Mouse (Mus musculus): ENCODE results near the gene Fam83c. TPM values are rescaled to one million over a fixed set of nuclear protein-coding genes. Genes with fewer than 3 reads are reported as not detected.

Gene Fam83c
- polyA plus RNA-seq (2015; fragmentation: Nextera tagmentation; extraction: Ambion mirVana): 0.05 and 0.07 TPM in 2 replicates

GRCm38 (mm10) chr2:155834732-155835131 lies at the start of gene Fam83c:
Gene Fam83c (minus strand): TSS chr2:155834854.
- H3K27me3 ChIP-seq (ENCODE audit: control insufficient read depth, insufficient read depth, low read length): no peaks in the 10 kb centered on the region; the same call in 1 of the 2 replicates
- no peaks in the 10 kb centered on the region for H3K9me3 ChIP-seq (replicated peaks; ENCODE audit: control insufficient read depth, low read length)
- no peaks in the 10 kb centered on the region for H3K4me1 ChIP-seq (ENCODE audit: control insufficient read depth, insufficient read depth, low read length)
- H3K4me2 ChIP-seq (ENCODE audit: low read depth, low read length): no peak within 1 kb of the TSS
- H3K36me3 ChIP-seq (ENCODE audit: control insufficient read depth, insufficient read depth): no peaks in the 10 kb centered on the region
- no peak for ATAC-seq (replicated peaks; ENCODE audit: extremely low read depth, insufficient read depth, low FRiP score)
- no peak within 1 kb of the TSS for H3K27ac ChIP-seq (ENCODE audit: low read length)
- 54% methylated on average over 9 of the region's 9 CpGs for WGBS
- no peak within 1 kb of the TSS for H3K9ac ChIP-seq (ENCODE audit: low read length)
- no peak within 1 kb of the TSS for H3K4me3 ChIP-seq (ENCODE audit: low read length)

- no peaks in the 10 kb centered on the region for H3K27me3 ChIP-seq (ENCODE audit: control insufficient read depth, insufficient read depth, low read length)
- peak; percentile 69; the same call in 1 of the 2 replicates for ATAC-seq (replicated peaks; ENCODE audit: extremely low read depth, insufficient read depth, low FRiP score)
- peaks cover 6% of the 10 kb centered on the region for H3K4me1 ChIP-seq (ENCODE audit: control insufficient read depth, insufficient read depth, low read length)
- no peaks in the 10 kb centered on the region for H3K9me3 ChIP-seq (replicated peaks; ENCODE audit: control insufficient read depth, low read length)
- WGBS: 52% methylated on average over 3 of the region's 3 CpGs
- H3K4me2 ChIP-seq (ENCODE audit: low read depth, low read length): no peak overlapping the region
- H3K4me3 ChIP-seq (ENCODE audit: low read length): no peak overlapping the region
- H3K27ac ChIP-seq (ENCODE audit: low read length): peak overlapping the region; percentile 14; the same call in 1 of the 2 replicates
- peaks cover 28% of the 10 kb centered on the region for H3K36me3 ChIP-seq (ENCODE audit: control insufficient read depth, insufficient read depth)
- H3K9ac ChIP-seq (ENCODE audit: low read length): 0 out of 2 replicates have a peak overlapping the region, but pooled peaks have one; percentile 2
These were observed 47.4 kb upstream of the Fam83c start for GRCm38 (mm10) chr2:155882087-155882486.

GRCm38 (mm10) chr2:155878964-155879876 lies 44.6 kb upstream of the Fam83c start:
- WGBS: 74% methylated on average over 21 of the region's 21 CpGs
- no peak overlapping the region for H3K27ac ChIP-seq (ENCODE audit: low read length)
- H3K36me3 ChIP-seq (ENCODE audit: control insufficient read depth, insufficient read depth): peaks cover 25% of the 10 kb centered on the region
- no peaks in the 10 kb centered on the region for H3K27me3 ChIP-seq (ENCODE audit: control insufficient read depth, insufficient read depth, low read length)
- H3K4me1 ChIP-seq (ENCODE audit: control insufficient read depth, insufficient read depth, low read length): peaks cover 6% of the 10 kb centered on the region
- no peak overlapping the region for H3K4me2 ChIP-seq (ENCODE audit: low read depth, low read length)
- no peak overlapping the region for H3K4me3 ChIP-seq (ENCODE audit: low read length)
- no peak overlapping the region for H3K9ac ChIP-seq (ENCODE audit: low read length)
- H3K9me3 ChIP-seq (replicated peaks; ENCODE audit: control insufficient read depth, low read length): no peaks in the 10 kb centered on the region
- ATAC-seq (replicated peaks; ENCODE audit: extremely low read depth, insufficient read depth, low FRiP score): no peak

GRCm38 (mm10) chr2:155873636-155874035 lies 39.0 kb upstream of the Fam83c start:
- Histone ChIP-seq H3K4me3 (ENCODE audit: low read length) (no peak overlapping the region), H3K4me2 (ENCODE audit: low read depth, low read length) (no peak overlapping the region), H3K9me3 (replicated peaks; ENCODE audit: control insufficient read depth, low read length) (no peaks in the 10 kb centered on the region), H3K4me1 (ENCODE audit: control insufficient read depth, insufficient read depth, low read length) (no peaks in the 10 kb centered on the region), H3K27ac (ENCODE audit: low read length) (no peak overlapping the region), H3K36me3 (ENCODE audit: control insufficient read depth, insufficient read depth) (peaks cover 19% of the 10 kb centered on the region), H3K9ac (ENCODE audit: low read length) (no peak overlapping the region), H3K27me3 (ENCODE audit: control insufficient read depth, insufficient read depth, low read length) (no peaks in the 10 kb centered on the region)
- ATAC-seq (replicated peaks; ENCODE audit: extremely low read depth, insufficient read depth, low FRiP score): no peak
- WGBS: 78% methylated on average over 6 of the region's 6 CpGs

- H3K27ac ChIP-seq (ENCODE audit: low read length): no peak overlapping the region
- no peaks in the 10 kb centered on the region for H3K27me3 ChIP-seq (ENCODE audit: control insufficient read depth, insufficient read depth, low read length)
- no peaks in the 10 kb centered on the region for H3K4me1 ChIP-seq (ENCODE audit: control insufficient read depth, insufficient read depth, low read length)
- H3K36me3 ChIP-seq (ENCODE audit: control insufficient read depth, insufficient read depth): peaks cover 22% of the 10 kb centered on the region
- no peaks in the 10 kb centered on the region for H3K9me3 ChIP-seq (replicated peaks; ENCODE audit: control insufficient read depth, low read length)
- H3K4me3 ChIP-seq (ENCODE audit: low read length): no peak overlapping the region
- 64% methylated on average over 10 of the region's 10 CpGs for WGBS
- no peak overlapping the region for H3K4me2 ChIP-seq (ENCODE audit: low read depth, low read length)
- ATAC-seq (replicated peaks; ENCODE audit: extremely low read depth, insufficient read depth, low FRiP score): no peak
- H3K9ac ChIP-seq (ENCODE audit: low read length): no peak overlapping the region
These were observed 38.4 kb upstream of the Fam83c start for GRCm38 (mm10) chr2:155872930-155873507.

GRCm38 (mm10) chr2:155872486-155872885 lies 37.8 kb upstream of the Fam83c start:
- H3K27ac ChIP-seq (ENCODE audit: low read length): no peak overlapping the region
- H3K4me3 ChIP-seq (ENCODE audit: low read length): no peak overlapping the region
- WGBS: 71% methylated on average over 8 of the region's 8 CpGs
- H3K36me3 ChIP-seq (ENCODE audit: control insufficient read depth, insufficient read depth): peaks cover 25% of the 10 kb centered on the region
- no peaks in the 10 kb centered on the region for H3K9me3 ChIP-seq (replicated peaks; ENCODE audit: control insufficient read depth, low read length)
- no peak for ATAC-seq (replicated peaks; ENCODE audit: extremely low read depth, insufficient read depth, low FRiP score)
- H3K27me3 ChIP-seq (ENCODE audit: control insufficient read depth, insufficient read depth, low read length): no peaks in the 10 kb centered on the region
- no peak overlapping the region for H3K9ac ChIP-seq (ENCODE audit: low read length)
- H3K4me1 ChIP-seq (ENCODE audit: control insufficient read depth, insufficient read depth, low read length): no peaks in the 10 kb centered on the region
- no peak overlapping the region for H3K4me2 ChIP-seq (ENCODE audit: low read depth, low read length)

- H3K4me3 ChIP-seq (ENCODE audit: low read length): no peak overlapping the region
- H3K27me3 ChIP-seq (ENCODE audit: control insufficient read depth, insufficient read depth, low read length): no peaks in the 10 kb centered on the region
- no peak overlapping the region for H3K9ac ChIP-seq (ENCODE audit: low read length)
- no peaks in the 10 kb centered on the region for H3K9me3 ChIP-seq (replicated peaks; ENCODE audit: control insufficient read depth, low read length)
- H3K36me3 ChIP-seq (ENCODE audit: control insufficient read depth, insufficient read depth): peaks cover 16% of the 10 kb centered on the region
- no peak overlapping the region for H3K4me2 ChIP-seq (ENCODE audit: low read depth, low read length)
- WGBS: 67% methylated on average over 5 of the region's 5 CpGs
- ATAC-seq (replicated peaks; ENCODE audit: extremely low read depth, insufficient read depth, low FRiP score): no peak
- no peaks in the 10 kb centered on the region for H3K4me1 ChIP-seq (ENCODE audit: control insufficient read depth, insufficient read depth, low read length)
- H3K27ac ChIP-seq (ENCODE audit: low read length): no peak overlapping the region
These were observed 35.1 kb upstream of the Fam83c start for GRCm38 (mm10) chr2:155869772-155870171.

- 94% methylated on average over 8 of the region's 8 CpGs for WGBS
- Histone ChIP-seq H3K9me3 (replicated peaks; ENCODE audit: control insufficient read depth, low read length) (no peaks in the 10 kb centered on the region), H3K9ac (ENCODE audit: low read length) (no peak overlapping the region), H3K4me2 (ENCODE audit: low read depth, low read length) (no peak overlapping the region), H3K4me1 (ENCODE audit: control insufficient read depth, insufficient read depth, low read length) (no peaks in the 10 kb centered on the region), H3K4me3 (ENCODE audit: low read length) (no peak overlapping the region), H3K27ac (ENCODE audit: low read length) (no peak overlapping the region), H3K27me3 (ENCODE audit: control insufficient read depth, insufficient read depth, low read length) (no peaks in the 10 kb centered on the region), H3K36me3 (ENCODE audit: control insufficient read depth, insufficient read depth) (peaks cover 15% of the 10 kb centered on the region)
- no peak for ATAC-seq (replicated peaks; ENCODE audit: extremely low read depth, insufficient read depth, low FRiP score)
These were observed 33.7 kb upstream of the Fam83c start for GRCm38 (mm10) chr2:155868320-155868719.

GRCm38 (mm10) chr2:155863301-155863867 lies 28.7 kb upstream of the Fam83c start:
- 78% methylated on average over 11 of the region's 11 CpGs for WGBS
- peaks cover 11% of the 10 kb centered on the region for H3K36me3 ChIP-seq (ENCODE audit: control insufficient read depth, insufficient read depth)

More at GRCm38 (mm10) chr2:155863301-155863867, 28.7 kb upstream of the Fam83c start:
- Histone ChIP-seq H3K9ac (ENCODE audit: low read length) (no peak overlapping the region), H3K4me1 (ENCODE audit: control insufficient read depth, insufficient read depth, low read length) (no peaks in the 10 kb centered on the region), H3K27me3 (ENCODE audit: control insufficient read depth, insufficient read depth, low read length) (no peaks in the 10 kb centered on the region), H3K27ac (ENCODE audit: low read length) (no peak overlapping the region), H3K4me2 (ENCODE audit: low read depth, low read length) (no peak overlapping the region), H3K9me3 (replicated peaks; ENCODE audit: control insufficient read depth, low read length) (no peaks in the 10 kb centered on the region), H3K4me3 (ENCODE audit: low read length) (no peak overlapping the region)
- no peak for ATAC-seq (replicated peaks; ENCODE audit: extremely low read depth, insufficient read depth, low FRiP score)
